Mouse (Mus musculus) intestine, embryonic 15.5 days (tissue): ENCODE measurements around the gene Gnb5. TPM values are rescaled to one million over a fixed set of nuclear protein-coding genes. Genes with fewer than 3 reads are reported as not detected.

Source experiments
- ATAC-seq: fragments of 200-750 bp; cut with Nextera tagmentation; 2 replicates; pipeline ENCODE4 v1.8.0; 2017; ENCODE audit warnings: moderate TSS enrichment, moderate library complexity
- H3K27ac ChIP-seq: fragments of 300-500 bp; sonication (generic); 2 replicates; pipeline ENCODE4 v1.5.1; 2015; ENCODE audit warnings: mild to moderate bottlenecking, inconsistent platforms
- H3K27me3 ChIP-seq: fragments of 300-500 bp; sonication (generic); replicated peaks from 2 replicates; pipeline ENCODE4 v1.6.1; 2015; ENCODE audit warnings: inconsistent platforms
- H3K36me3 ChIP-seq: fragments of 300-500 bp; sonication (generic); 2 replicates; pipeline ENCODE4 v1.6.1; 2015; ENCODE audit warnings: inconsistent platforms
- H3K4me1 ChIP-seq: fragments of 300-500 bp; sonication (generic); replicated peaks from 2 replicates; pipeline ENCODE4 v1.6.1; 2015; ENCODE audit warnings: inconsistent platforms
- H3K4me2 ChIP-seq: fragments of 300-500 bp; sonication (generic); replicated peaks from 2 replicates; pipeline ENCODE4 v1.6.1; 2015; ENCODE audit warnings: mild to moderate bottlenecking, inconsistent platforms
- H3K4me3 ChIP-seq: fragments of 300-500 bp; sonication (generic); replicated peaks from 2 replicates; pipeline ENCODE4 v1.5.1; 2015; ENCODE audit warnings: inconsistent platforms
- H3K9ac ChIP-seq: fragments of 300-500 bp; sonication (generic); 2 replicates; pipeline ENCODE4 v1.6.1; 2015; ENCODE audit warnings: inconsistent platforms
- H3K9me3 ChIP-seq: fragments of 300-500 bp; sonication (generic); 2 replicates; pipeline ENCODE4 v1.6.1; 2016; ENCODE audit warnings: inconsistent platforms
- WGBS: fragments of 180-500 bp; shearing (Covaris S2); methylation state at CpG from one replicate; pipeline ENCODE4 v1.1.7; 2015; 5-methylcytosine and 5-hydroxymethylcytosine counted together
- polyA plus RNA-seq: library from polyadenylated mRNA; unstranded; fragments of >200 nt; fragmentation: Nextera tagmentation; extraction: Ambion mirVana; gene quantifications from 2 replicates; pipeline ENCODE4 v1.2.1, GENCODE M21; 2015

Gene Gnb5
- polyA plus RNA-seq, 1 experiment from 2014 or later, result 20.3 TPM

- no peak for ATAC-seq
- H3K9me3 ChIP-seq, result no peaks in the 10 kb centered on the region
These were observed 25.3 kb upstream of the Gnb5 start for GRCm38 (mm10) chr9:75280814-75281213.

GRCm38 (mm10) chr9:75282179-75282578 lies 23.9 kb upstream of the Gnb5 start:
- 91% methylated on average over 2 of the region's 2 CpGs for WGBS
- ATAC-seq, result no peak
- H3K27me3 ChIP-seq, result no peaks in the 10 kb centered on the region

More at GRCm38 (mm10) chr9:75280814-75281213, 25.3 kb upstream of the Gnb5 start:
- Histone ChIP-seq H3K36me3 (no peaks in the 10 kb centered on the region), H3K27ac (no peak overlapping the region), H3K9ac (no peak overlapping the region), H3K4me3 (no peak overlapping the region), H3K4me2 (no peak overlapping the region), H3K27me3 (no peaks in the 10 kb centered on the region), H3K4me1 (no peaks in the 10 kb centered on the region)
- 51% methylated on average over 5 of the region's 5 CpGs for WGBS

GRCm38 (mm10) chr9:75282830-75283229 lies 23.3 kb upstream of the Gnb5 start:
- Histone ChIP-seq H3K36me3 (no peaks in the 10 kb centered on the region), H3K4me2 (no peak overlapping the region), H3K9me3 (no peaks in the 10 kb centered on the region), H3K4me3 (no peak overlapping the region), H3K27me3 (no peaks in the 10 kb centered on the region), H3K9ac (no peak overlapping the region), H3K27ac (no peak overlapping the region), H3K4me1 (no peaks in the 10 kb centered on the region)
- 0 out of 2 replicates have a peak, but pooled peaks have one; percentile 36 for ATAC-seq
- 13% methylated on average over 3 of the region's 3 CpGs for WGBS

More at GRCm38 (mm10) chr9:75282179-75282578, 23.9 kb upstream of the Gnb5 start:
- Histone ChIP-seq H3K4me3 (no peak overlapping the region), H3K4me1 (no peaks in the 10 kb centered on the region), H3K9ac (no peak overlapping the region), H3K4me2 (no peak overlapping the region), H3K36me3 (no peaks in the 10 kb centered on the region), H3K9me3 (no peaks in the 10 kb centered on the region), H3K27ac (no peak overlapping the region)

- Histone ChIP-seq H3K27me3 (no peaks in the 10 kb centered on the region), H3K4me3 (no peak overlapping the region), H3K9me3 (no peaks in the 10 kb centered on the region), H3K4me1 (no peaks in the 10 kb centered on the region), H3K9ac (no peak overlapping the region), H3K27ac (no peak overlapping the region), H3K4me2 (no peak overlapping the region), H3K36me3 (no peaks in the 10 kb centered on the region)
- WGBS, result 87% methylated on average over 8 of the region's 8 CpGs
- no peak for ATAC-seq
These were observed 22.5 kb upstream of the Gnb5 start for GRCm38 (mm10) chr9:75283636-75284035.

GRCm38 (mm10) chr9:75285363-75285762 lies 20.7 kb upstream of the Gnb5 start:
- Histone ChIP-seq H3K36me3 (no peaks in the 10 kb centered on the region), H3K4me2 (no peak overlapping the region), H3K9me3 (no peaks in the 10 kb centered on the region), H3K4me1 (no peaks in the 10 kb centered on the region), H3K27ac (no peak overlapping the region), H3K4me3 (no peak overlapping the region), H3K27me3 (no peaks in the 10 kb centered on the region), H3K9ac (no peak overlapping the region)
- WGBS, result 87% methylated on average over 6 of the region's 6 CpGs
- ATAC-seq, result no peak

GRCm38 (mm10) chr9:75287636-75288035 lies 18.5 kb upstream of the Gnb5 start:
- no peak for ATAC-seq
- Histone ChIP-seq H3K4me2 (no peak overlapping the region), H3K4me1 (no peaks in the 10 kb centered on the region), H3K27me3 (no peaks in the 10 kb centered on the region), H3K9ac (no peak overlapping the region), H3K9me3 (no peaks in the 10 kb centered on the region), H3K36me3 (no peaks in the 10 kb centered on the region), H3K4me3 (no peak overlapping the region), H3K27ac (no peak overlapping the region)
- 61% methylated on average over 6 of the region's 6 CpGs for WGBS

- 47% methylated on average over 4 of the region's 4 CpGs for WGBS
- Histone ChIP-seq H3K27ac (no peak overlapping the region), H3K9ac (no peak overlapping the region), H3K4me3 (no peak overlapping the region), H3K36me3 (no peaks in the 10 kb centered on the region), H3K27me3 (no peaks in the 10 kb centered on the region), H3K9me3 (no peaks in the 10 kb centered on the region), H3K4me1 (no peaks in the 10 kb centered on the region), H3K4me2 (no peak overlapping the region)
- no peak for ATAC-seq
These were observed 16.5 kb upstream of the Gnb5 start for GRCm38 (mm10) chr9:75289545-75289944.

- Histone ChIP-seq H3K4me3 (no peak overlapping the region), H3K4me1 (no peaks in the 10 kb centered on the region), H3K4me2 (no peak overlapping the region), H3K9me3 (no peaks in the 10 kb centered on the region), H3K27me3 (no peaks in the 10 kb centered on the region), H3K36me3 (no peaks in the 10 kb centered on the region), H3K9ac (no peak overlapping the region), H3K27ac (no peak overlapping the region)
- 75% methylated on average over 2 of the region's 2 CpGs for WGBS
- no peak for ATAC-seq
These were observed 6.7 kb upstream of the Gnb5 start for GRCm38 (mm10) chr9:75299342-75299741.

GRCm38 (mm10) chr9:75303033-75303432 lies 3.1 kb upstream of the Gnb5 start:
- Histone ChIP-seq H3K27me3 (no peaks in the 10 kb centered on the region), H3K27ac (no peak overlapping the region), H3K36me3 (no peaks in the 10 kb centered on the region), H3K4me2 (no peak overlapping the region), H3K9me3 (no peaks in the 10 kb centered on the region), H3K4me1 (no peaks in the 10 kb centered on the region), H3K4me3 (no peak overlapping the region), H3K9ac (no peak overlapping the region)
- ATAC-seq, result no peak
- WGBS, result 79% methylated on average over 2 of the region's 2 CpGs

GRCm38 (mm10) chr9:75303701-75304261 lies 2.3 kb upstream of the Gnb5 start:
- Histone ChIP-seq H3K4me2 (no peak overlapping the region), H3K9me3 (no peaks in the 10 kb centered on the region), H3K9ac (no peak overlapping the region), H3K27ac (no peak overlapping the region), H3K36me3 (no peaks in the 10 kb centered on the region), H3K4me1 (no peaks in the 10 kb centered on the region), H3K4me3 (no peak overlapping the region), H3K27me3 (no peaks in the 10 kb centered on the region)
- no peak for ATAC-seq
- 37% methylated on average over 16 of the region's 16 CpGs for WGBS

GRCm38 (mm10) chr9:75304286-75304685 lies 1.8 kb upstream of the Gnb5 start:
- Histone ChIP-seq H3K9me3 (no peaks in the 10 kb centered on the region), H3K36me3 (no peaks in the 10 kb centered on the region), H3K27ac (no peak overlapping the region), H3K4me3 (no peak overlapping the region), H3K4me1 (no peaks in the 10 kb centered on the region), H3K9ac (no peak overlapping the region), H3K4me2 (no peak overlapping the region), H3K27me3 (no peaks in the 10 kb centered on the region)
- WGBS, result 37% methylated on average over 7 of the region's 7 CpGs
- no peak for ATAC-seq

GRCm38 (mm10) chr9:75307015-75307414 lies 927 bp downstream of the Gnb5 start:
- Histone ChIP-seq H3K9me3 (no peaks in the 10 kb centered on the region), H3K4me2 (no peak overlapping the region), H3K9ac (no peak overlapping the region), H3K27ac (no peak overlapping the region), H3K4me3 (no peak overlapping the region), H3K27me3 (no peaks in the 10 kb centered on the region), H3K4me1 (no peaks in the 10 kb centered on the region), H3K36me3 (no peaks in the 10 kb centered on the region)
- ATAC-seq, result no peak
- WGBS, result 91% methylated on average over 5 of the region's 5 CpGs

GRCm38 (mm10) chr9:75308621-75309020 lies 2.5 kb downstream of the Gnb5 start:
- Histone ChIP-seq H3K4me2 (no peak overlapping the region), H3K4me1 (peaks cover 4% of the 10 kb centered on the region; the same call in 1 of the 2 replicates), H3K4me3 (no peak overlapping the region), H3K27me3 (no peaks in the 10 kb centered on the region), H3K27ac (no peak overlapping the region), H3K9me3 (no peaks in the 10 kb centered on the region), H3K36me3 (no peaks in the 10 kb centered on the region), H3K9ac (no peak overlapping the region)
- 56% methylated on average over 5 of the region's 5 CpGs for WGBS
- no peak for ATAC-seq
